Mouse (Mus musculus) ovary, postnatal 10 days (tissue): ENCODE results near the gene Coro2a.

Source experiments
- DNase-seq: peaks from one replicate; pipeline ENCODE4 v3.0.0; 2022; ENCODE audit warnings: low spot score

Gene Coro2a

GRCm38 (mm10) chr4:46558672-46559667 is 43.0 kb downstream of the Coro2a start:
- no peak for DNase-seq

DNA sequence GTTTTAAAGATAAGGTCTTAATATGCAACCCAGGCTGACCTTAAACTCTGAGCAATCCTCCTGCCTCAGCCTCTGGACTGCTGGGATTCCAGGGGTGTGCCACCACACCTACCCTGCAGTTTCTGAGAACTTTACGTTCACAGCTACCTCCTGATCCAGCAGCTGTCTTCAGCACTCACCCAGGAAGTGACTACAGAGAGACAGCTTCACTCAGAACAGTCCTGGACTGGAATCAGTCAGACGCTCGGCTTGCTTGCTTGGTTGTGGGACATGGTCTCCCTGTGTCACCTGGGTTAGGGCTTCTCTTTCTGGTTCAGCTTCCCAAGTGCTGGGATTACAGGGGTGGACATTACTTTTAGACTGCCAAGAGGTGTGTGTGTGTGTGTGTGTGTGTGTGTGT is 45.1 kb downstream of the Coro2a start:
- DNase-seq: no peak

DNA sequence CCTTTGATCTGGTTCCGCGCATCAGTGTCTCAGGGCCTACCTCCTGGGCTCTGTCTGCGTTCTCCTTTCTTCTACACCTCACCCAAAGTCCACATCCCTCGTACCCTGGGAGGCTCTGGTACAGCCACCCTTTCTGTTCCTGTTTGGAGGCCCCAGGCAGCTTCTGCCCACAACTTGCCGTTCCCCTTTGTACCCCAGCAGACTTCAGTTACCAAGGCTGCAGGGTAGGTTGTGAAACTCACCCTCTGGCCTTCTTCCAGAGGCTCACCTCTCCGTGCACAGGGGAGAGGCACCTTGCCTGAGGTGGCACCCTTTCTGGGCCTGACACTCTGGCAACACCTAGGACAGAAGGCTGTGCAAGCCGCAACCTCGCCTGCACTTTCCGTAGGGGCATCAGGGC is 46.2 kb downstream of the Coro2a start:
- DNase-seq: no peak

DNA sequence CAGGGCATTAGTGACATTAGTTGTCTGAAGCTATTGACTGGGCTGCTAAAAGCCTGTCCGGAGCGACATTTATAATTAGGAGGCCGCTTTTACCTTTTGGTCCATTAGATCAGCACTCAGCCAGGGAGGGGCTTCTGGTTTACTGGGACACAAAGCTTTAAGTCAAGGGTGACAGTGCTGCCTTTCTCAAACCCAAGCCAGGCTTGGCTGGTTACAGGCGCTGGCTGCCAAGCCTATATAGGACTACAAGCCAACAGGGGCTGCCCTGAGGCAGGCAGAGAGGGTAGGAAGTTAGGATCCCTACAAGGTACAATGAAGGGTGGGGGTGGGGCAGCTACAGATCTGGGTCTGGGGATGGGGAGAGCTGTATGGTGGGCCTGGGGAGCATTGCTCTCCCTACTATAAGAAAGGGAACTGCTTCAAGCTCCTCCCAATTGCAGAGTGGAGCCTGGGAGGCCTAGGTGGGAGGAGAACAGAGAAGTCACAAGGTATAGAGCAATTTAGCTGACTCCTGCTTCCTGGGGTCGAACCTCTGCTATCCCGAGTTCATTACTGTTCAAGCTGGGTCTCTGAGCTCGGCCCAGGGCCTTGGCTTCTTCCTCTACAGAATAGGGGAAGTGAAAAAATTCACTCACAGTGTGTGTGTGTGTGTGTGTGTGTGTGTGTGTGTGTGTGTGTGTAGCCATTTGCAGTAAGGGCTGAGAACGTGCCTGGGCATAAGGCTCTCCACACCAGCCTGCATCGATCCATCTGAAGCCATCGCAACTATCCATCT is 47.5 kb downstream of the Coro2a start:
- no peak for DNase-seq

GRCm38 (mm10) chr4:46553864-46554263 is 48.1 kb downstream of the Coro2a start:
- DNase-seq: no peak

DNA sequence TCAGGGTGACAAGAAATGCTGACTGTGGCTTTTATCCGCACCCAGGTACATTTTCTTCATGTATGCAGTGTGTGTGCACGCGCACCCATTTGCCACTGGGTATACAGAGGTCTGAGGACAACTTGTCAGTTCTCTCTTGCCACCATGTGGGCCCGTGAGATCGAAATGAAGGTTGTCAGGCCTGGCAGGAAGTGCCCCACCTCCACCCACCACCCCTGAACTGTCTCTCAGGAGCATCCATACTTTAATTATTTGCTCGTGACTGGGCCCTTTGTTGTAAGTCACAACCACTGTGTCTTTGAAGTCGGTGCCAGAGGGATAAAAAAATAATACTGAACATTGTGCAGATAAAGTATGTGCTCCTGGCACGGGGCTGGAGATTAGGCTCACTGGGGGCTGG is 51.6 kb downstream of the Coro2a start:
- DNase-seq: no peak

DNA sequence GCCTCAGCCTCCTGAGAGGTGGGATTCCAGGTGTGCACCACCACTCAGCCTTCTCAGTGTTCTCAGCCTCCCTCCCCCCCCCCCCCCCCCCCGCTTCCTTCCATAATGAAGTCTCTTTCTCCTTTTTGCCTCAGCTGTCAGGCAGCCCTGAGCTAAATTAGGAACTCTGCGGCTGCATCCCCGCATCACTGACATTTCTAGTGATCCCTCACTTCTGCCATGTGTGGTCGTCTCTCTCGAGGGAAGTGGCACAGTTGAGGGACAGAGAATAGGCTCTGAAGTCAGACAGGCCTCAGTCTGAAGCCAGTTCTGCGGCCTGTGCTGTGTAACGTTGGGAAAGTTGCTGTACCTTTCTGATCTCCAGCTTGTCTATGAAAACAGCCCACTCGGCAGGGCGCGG is 52.0 kb downstream of the Coro2a start:
- no peak for DNase-seq

DNA sequence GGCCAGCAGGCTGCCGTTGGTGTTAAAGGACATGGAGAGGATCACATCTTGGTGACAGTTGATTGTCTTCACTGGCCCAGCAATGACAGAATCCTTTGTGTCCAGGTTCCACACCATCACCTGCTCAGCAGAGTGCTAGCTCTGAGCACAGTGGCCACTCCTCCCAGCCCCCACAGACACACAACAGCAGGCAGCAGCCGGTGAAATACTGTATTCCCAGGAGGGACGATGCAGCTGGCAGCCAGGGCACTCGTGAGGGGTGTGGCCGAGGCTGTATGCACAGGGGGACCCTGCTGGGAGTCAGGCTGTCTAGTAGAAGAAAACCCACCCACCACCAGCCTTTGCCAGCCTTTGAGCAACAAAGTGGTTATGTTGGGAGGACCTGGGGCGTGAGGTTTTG is 55.3 kb downstream of the Coro2a start:
- no peak for DNase-seq

GRCm38 (mm10) chr4:46545498-46545897 is 56.5 kb downstream of the Coro2a start:
- no peak for DNase-seq

DNA sequence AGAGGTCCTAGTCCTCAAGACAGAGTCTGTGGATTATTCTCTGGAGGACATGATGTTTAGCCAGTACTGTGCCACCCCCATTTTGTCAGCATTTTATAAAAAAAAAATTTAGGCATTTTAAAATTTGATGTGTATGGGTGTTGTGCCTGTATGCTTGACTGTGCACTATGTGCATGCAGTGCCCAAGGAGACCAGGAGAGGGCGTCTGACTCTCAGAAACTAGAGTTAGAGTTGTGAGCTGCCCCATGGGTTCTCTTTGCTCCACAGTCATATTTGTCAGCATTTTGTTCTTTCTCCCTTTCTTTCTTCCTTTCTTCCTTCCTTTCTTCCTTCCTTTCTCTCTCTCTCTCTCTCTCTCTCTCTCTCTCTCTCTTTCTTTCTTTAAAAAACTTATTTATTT is 57.7 kb downstream of the Coro2a start:
- no peak for DNase-seq

GRCm38 (mm10) chr4:46543366-46544050 is 58.5 kb downstream of the Coro2a start:
- DNase-seq: no peak

DNA sequence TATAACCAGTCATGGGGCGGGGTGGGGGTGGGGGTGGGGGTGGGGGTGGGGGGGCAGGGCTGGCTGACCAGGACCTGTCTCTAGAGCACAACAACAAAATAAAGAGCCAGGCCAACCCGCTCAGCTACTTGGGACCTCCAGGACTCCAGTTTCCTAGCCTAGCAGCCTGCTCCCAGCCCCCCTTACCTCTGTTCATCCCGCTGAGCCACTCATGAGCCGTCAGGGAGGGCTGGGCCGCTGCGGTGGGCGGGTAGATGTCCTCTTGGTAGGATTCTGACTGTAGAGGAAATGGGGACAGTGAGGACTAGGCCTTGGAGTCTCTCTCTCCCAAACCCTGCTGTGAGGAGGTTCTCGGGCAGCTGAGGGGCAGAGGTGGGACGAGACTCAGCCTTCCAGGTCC is 60.3 kb downstream of the Coro2a start:
- DNase-seq: no peak

DNA sequence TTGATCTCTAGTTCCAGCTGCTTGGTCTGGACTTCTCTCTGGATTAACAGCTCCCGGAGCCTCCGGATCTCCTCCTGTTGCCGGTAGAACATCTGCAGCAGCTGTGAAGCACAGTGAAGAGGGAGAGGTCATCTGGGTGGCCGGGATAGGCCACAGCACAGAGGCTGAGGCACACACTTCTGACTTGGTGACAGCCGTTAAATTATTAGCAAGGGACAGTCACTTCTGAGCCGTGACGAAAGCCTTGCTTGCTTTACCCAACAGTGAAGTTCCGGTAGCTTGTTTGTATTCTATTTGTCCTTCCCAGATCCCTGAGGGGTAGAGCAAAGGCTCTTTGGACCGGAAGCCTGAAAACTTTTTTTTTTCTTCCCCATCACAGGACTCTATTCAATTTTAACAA is 62.8 kb downstream of the Coro2a start:
- no peak for DNase-seq

GRCm38 (mm10) chr4:46535840-46536361 is 66.1 kb downstream of the Coro2a start, which contains the start of gene Trim14:
Gene Trim14, minus strand, starts transcription at chr4:46536141.
- no peak for DNase-seq

DNA sequence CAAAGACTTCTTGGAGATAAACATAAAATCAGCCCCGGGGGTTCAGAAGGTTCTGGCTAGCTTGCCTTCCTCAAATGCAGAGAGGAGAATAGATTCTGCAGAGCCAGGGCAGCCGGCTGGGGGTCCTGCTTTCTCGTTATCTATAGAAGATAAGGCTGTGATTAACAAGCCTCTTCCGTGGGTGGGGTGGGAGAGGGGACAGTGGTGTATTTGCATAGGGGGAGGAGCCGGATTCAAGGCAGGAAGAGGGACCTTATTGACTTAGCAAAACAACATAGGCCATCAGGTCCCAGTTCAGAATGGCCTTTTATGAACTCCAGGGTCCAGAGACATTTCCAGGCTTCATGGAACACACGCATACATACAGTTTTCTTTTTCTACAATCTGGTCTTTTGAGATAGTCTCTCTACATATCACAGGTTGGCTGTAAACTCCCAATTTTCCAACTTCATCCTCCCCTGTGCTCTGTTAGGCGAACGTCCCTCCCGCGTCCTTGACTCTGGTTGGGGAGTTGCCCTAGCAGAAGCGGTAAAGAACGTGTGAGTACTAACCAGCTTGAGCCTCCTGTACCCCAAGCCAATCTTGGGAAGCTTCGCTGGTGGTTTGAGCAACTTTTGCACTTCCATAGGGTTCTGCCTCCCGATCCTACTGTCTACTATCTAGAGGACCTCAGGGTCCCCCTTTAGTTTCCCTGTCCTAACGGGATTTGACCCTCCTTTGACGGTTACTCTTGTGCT is 66.7 kb downstream of the Coro2a start:
- no peak for DNase-seq

DNA sequence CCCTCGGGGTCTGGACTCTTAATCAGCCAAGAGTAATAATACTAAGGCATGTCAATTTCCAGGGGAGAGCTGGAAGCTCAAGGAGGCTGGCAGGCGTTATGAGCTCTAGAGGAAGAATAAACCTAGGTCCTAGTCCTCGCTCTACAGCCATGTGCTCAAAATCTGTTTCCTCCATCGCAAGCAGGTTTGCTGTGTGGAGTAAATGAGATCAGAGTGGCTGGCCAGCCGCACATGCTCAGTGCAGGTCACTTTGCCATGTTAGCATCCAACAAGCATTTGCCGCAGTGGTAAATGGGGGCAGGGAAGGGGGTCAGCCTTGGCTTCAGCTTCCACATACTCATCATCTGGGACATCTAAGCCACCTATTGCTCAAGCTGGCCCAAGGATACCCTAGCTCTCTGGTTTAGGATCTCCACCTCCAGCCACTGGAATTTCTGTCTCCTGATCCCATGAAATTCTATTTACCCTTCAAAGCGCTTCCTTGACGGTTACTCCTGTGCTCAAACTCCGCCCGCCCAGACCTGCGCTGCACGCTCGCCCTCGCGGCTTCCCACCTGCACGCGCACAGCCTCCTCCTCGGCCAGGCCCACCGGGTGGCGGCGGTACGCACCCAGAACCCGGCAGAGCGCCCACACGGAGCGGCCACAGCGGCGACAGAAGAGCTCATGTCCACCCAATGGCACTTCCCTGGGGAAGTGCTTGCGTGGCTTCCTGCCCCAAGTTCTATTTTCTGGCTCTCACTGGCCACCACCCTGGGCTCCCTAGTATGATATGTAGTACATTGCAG is 67.9 kb downstream of the Coro2a start:
- no peak for DNase-seq

- no peak for DNase-seq
These were observed 69.1 kb downstream of the Coro2a start for GRCm38 (mm10) chr4:46532926-46533325.

- no peak for DNase-seq
These were observed 69.5 kb downstream of the Coro2a start for GRCm38 (mm10) chr4:46532511-46532910.

DNA sequence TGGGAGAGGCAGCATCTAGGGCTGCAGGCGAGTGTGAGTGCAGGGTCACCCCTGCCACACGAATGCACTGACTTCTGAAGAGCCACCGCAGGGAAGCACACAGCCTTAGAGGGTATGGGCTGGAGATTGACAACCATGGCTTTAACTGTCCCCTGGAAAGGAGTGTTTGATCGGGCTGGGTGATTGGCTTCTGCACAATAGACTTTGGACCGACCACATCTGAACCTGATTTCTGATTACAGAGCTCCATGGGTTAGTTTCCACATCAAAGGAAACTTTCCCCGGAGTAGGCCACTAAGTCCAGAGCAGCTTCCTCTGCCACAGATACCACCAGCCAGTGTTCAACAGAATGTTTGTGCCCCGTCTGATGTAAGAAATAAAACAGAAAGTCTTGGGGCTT is 72.3 kb downstream of the Coro2a start:
- no peak for DNase-seq

- no peak for DNase-seq
These were observed 74.5 kb downstream of the Coro2a start for GRCm38 (mm10) chr4:46527558-46527926.
